Mouse (Mus musculus) adrenal gland, postnatal 10 days (tissue): ENCODE data around the gene Mfsd6l. TPM values are rescaled to one million over a fixed set of nuclear protein-coding genes. Genes with fewer than 3 reads are reported as not detected.

ENCODE experiments used
- DNase-seq: peaks from one replicate; pipeline ENCODE4 v3.0.0; 2021; ENCODE audit warnings: mixed read lengths
- long read RNA-seq, 2 experiments: library from polyadenylated mRNA; stranded (forward); transcript quantifications; one replicate each; pipeline ENCODE4 v2.0.0; 2021
- total RNA-seq, 2 experiments: library from RNA; stranded (reverse); gene quantifications; 2 replicates each; pipeline ENCODE4 v1.2.3; 2021

Gene Mfsd6l
- under 1 TPM in 1 of 2 experiments, not detected in 1; 0.27 TPM for total RNA-seq
- long read RNA-seq, experiment 1 = 0 reads
- long read RNA-seq, experiment 2, partial matches to known transcripts = 0 of 1 reads
- long read RNA-seq, experiment 2, other reads (novel, unspliced or antisense) = 0 of 1 reads

DNA sequence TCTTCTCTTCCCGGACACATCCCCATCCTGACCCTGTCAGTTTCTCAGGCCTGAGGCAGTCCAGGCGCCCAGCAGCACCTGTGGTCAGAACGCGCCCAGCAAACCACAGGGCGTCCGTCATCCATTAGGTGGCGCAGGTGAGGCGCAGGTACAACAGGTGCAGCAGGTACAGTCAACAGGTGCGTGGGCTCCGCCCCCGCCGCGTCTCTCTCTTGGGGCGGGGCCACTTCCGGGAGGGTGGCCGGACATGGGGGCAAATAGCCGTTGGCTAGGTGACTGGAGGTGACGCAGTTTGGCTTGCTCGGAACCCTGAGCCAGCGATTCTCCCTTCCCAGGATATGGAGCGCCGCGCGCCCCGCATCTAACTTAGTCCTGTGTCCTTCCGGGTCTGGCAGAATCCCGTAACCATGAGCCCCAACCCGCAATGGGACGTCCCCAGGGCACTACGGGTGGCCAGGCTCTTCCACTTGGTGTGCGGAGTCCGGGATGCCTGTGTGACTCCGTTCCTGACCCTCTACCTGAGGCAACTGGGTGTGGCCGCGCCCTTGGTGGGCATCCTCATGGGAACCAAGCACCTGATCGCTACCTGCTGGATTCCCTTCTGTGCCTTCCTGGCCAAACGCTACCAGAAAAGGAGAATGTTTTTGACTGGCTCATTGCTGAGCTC, at the start of gene Mfsd6l:
Gene Mfsd6l (plus strand): TSS at position 269 of the 667 bp plus-strand sequence.
- no peak for DNase-seq

DNA sequence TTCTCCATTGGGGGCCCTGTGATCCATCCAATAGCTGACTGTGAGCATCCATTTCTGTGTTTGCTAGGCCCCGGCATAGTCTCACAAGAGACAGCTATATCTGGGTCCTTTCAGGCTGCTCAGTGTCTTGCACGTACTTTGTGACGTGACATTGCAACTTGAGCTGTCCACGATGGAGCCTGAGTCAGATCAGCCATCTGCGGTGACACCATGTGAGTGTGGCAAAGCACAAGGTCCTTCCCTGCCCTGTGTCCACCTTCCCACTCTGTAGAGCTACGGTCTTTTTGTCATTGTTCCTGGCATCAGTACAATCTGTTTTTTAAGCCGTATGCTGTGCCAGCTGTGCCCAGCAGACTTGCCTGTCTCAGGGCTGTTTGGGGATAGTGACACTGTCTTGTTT, 48.7 kb upstream of the Mfsd6l start:
- no peak for DNase-seq

GRCm38 (mm10) chr11:68508619-68509018, 47.4 kb upstream of the Mfsd6l start:
- DNase-seq = no peak

DNA sequence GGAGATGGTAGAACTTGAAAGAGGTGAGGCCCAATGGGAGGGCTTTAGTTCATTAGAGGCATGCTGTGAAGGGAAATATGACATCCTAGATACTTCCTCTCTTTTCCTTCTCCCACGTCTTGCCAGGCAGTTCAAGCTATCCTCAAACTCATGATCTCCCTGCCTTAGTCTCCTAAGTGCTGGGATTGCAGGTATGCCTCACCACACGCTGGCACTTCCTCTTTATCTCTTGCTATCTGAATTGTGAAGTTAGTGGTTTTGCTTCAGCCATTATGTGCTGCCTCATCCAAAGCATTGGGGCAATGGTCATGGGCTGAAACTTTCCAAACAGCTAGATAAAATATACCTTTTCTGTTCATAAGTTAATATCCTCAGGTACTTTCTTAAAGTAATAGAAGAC, 46.8 kb upstream of the Mfsd6l start:
- DNase-seq = no peak

- DNase-seq = no peak
Measured at GRCm38 (mm10) chr11:68513969-68514368, 42.0 kb upstream of the Mfsd6l start.

- no peak for DNase-seq
Measured at GRCm38 (mm10) chr11:68519362-68519761, 36.6 kb upstream of the Mfsd6l start.

DNA sequence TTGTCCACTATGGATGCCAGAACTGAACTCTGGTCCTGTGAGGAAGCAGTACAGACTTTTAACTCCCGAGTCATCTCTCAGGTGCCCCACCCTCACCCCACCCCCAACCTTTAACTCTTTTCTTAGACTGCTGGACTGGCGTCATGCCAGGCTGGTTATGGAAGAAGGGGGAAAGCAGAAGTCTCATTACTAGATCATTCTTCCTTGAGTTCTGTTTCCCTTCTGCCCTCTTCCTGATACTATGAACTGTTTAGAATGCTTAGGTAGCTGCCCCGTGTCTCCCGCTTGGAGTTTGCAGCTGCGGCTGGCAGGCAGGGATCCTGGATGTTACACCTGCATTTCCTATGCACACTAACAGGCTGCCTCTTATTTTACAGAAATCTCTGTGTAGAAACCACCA, 36.2 kb upstream of the Mfsd6l start:
- no peak for DNase-seq

GRCm38 (mm10) chr11:68520439-68520838, 35.5 kb upstream of the Mfsd6l start:
- no peak for DNase-seq

DNA sequence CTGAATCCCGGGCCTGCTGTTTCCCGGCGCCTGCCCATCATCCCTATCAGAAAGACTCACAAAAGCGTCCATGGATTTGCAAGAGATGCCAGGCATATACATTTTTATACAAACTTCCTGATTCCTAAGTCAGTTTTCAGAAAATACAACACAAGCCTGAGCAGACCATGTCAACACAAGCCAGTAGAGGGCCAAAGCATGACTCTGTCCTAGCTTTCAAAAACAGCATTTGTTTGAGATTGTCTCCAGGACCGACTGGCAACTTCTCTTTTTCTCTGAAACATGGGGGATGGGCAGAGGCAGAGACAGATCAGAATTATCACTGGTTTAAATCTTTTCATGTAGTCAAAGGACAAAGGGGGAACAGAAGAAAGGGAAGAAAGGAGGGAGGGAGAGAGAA, 34.6 kb upstream of the Mfsd6l start:
- DNase-seq = no peak

- DNase-seq = no peak
Measured at GRCm38 (mm10) chr11:68526441-68526840, 29.5 kb upstream of the Mfsd6l start.

DNA sequence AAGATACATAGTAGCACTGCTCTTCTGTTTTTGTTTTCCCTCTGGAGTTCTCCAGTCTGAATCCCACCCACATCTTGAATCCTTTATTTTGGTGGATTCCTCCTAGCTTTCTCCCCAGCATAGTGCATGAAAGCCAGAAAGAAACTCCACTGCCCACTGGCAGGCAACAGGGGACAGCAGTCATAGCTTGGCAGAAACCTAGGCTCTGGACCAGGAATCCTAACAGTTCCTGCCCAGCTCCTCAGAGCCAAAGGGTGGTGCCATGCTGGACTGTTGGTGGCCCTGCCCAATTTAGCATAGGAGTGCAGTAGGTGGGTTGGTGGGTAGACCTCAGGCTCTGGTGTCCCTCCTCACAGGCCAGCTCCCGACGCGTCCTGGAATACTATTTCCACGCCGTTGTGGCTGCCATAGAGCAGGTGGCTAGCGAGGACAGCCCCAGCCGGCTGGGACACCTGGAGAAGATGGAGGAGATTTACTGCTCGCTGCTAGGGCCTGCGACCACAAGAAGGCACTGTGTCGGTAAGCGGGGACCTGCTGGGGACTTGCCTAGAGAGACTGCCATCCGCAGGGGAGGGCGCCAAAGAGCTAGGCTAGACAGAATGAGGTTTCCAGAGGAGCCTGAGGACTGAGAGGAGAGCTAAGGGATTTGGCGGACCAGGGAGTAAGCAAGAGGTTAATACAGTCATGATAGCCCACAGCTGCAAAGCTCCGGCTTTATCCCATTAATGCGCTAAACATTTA, 24.8 kb upstream of the Mfsd6l start:
- peak; percentile 54 for DNase-seq

- no peak for DNase-seq
Measured at GRCm38 (mm10) chr11:68531941-68532535, 23.9 kb upstream of the Mfsd6l start.

- DNase-seq = no peak
Measured at GRCm38 (mm10) chr11:68532773-68533172, 23.2 kb upstream of the Mfsd6l start.

DNA sequence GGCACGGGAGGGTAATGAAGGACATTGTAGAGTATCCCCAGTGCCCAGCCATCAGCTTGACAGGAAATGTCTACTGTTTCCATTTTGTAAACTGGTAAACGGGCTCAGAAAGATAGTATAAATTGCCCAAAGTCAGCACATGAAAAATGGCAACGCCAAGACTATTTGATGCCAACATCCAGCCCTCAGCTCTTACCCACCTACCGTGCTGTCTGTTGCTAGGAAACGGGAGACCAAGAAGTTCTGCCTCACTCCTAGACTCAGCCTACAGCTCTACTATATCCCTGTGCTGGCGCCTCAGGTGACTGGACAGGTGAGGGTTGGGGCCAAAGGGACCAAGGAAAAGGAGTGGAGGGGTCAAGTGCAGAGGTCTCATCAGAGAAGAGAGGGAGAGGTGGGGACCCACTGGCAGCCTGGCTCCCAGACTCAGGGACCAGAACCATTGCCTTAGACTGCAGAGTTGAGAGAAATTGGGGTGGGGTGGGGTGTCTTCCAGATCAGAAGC, 22.0 kb upstream of the Mfsd6l start:
- DNase-seq = no peak

DNA sequence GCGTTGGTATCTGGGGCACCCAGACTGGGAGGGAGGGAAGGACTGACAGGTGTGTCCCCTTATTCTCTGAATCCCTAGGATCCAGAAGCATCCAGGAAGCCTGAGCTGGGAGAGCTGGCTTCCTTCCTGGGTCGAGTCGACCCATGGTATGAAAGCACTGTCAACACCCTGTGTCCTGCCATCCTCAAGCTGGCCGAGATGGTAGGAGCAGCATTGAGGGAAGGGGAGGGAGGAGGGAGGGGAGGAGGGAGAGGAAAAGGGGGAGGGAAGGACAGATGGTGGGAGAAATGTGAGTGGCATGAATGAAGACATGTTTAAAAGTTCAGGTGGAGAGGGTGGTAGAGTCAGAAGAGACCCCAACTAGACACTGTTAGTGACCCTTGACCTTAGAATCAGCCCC, 20.0 kb upstream of the Mfsd6l start:
- DNase-seq = no peak

GRCm38 (mm10) chr11:68536465-68536864, 19.5 kb upstream of the Mfsd6l start:
- DNase-seq = no peak

- no peak for DNase-seq
Measured at GRCm38 (mm10) chr11:68539621-68540020, 16.4 kb upstream of the Mfsd6l start.

DNA sequence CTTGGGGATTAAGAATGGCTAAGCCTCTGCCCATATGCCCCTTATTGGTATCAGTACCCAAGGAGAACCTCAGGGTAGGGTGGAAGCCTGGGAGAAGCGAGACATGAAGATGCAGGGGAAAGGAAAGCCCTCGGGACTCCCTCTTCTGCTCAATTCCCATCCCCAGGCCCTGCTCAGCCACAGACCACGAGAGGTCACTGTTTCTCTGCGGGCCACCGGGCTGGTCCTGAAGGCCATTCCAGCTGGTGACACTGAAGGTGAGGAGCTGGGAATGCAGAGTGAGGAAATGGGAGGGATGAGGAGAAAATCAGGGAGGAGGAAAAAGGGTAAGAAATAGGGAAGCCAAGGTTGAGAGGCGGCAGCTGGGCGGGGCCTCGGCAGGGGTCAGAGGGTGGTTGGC, 11.4 kb upstream of the Mfsd6l start:
- DNase-seq = peak; percentile 47

GRCm38 (mm10) chr11:68545172-68545571, 10.8 kb upstream of the Mfsd6l start:
- no peak for DNase-seq

DNA sequence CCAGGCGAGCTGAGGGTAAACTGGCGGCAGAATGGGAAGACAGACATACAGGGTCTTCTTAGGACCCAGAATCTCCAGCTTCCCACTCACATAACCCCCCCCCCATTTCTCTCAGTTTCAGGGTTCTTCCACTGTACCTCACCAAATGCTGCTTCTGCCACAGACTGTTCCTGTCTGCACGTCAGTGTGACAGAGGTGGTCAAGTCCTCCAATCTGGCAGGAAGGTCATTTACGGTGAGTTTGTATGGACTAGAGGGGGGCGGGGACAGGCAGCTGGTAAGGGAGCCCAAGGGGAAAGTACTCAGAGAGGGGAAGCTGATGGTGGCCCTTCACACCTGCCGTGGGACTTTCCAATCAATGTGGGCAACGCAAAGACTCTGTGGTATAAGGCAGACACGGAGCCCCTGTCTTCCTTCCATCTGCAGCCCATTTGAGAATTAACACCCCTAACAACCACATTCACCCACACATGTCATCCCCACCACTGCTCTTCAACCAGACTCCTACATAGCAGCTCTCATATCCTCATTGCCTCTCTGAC, 10.2 kb upstream of the Mfsd6l start:
- DNase-seq = no peak

- DNase-seq = no peak
Measured at GRCm38 (mm10) chr11:68547484-68547883, 8.5 kb upstream of the Mfsd6l start.

GRCm38 (mm10) chr11:68549597-68549996, 6.4 kb upstream of the Mfsd6l start:
- DNase-seq = no peak

DNA sequence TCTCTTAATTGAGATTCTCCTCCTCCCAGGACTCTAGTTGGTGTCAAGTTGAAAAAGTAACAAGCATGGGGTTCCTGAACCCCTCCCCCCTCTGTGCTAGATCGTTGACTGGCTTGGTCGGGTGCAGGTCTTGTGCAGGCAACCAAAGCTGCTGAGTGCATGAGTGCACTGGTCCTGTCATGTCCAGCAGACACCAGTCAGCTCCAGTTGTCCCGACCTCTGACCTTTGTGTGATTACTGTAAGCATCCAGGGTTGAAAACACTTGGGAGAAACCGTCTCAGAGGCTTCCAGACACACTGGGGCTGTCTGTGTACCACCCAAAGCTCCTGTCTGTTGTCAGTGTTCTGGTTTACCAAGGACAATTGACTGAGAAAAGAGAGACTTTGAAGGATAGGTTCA, 5.6 kb upstream of the Mfsd6l start:
- no peak for DNase-seq
